Mouse (Mus musculus) heart, embryonic 14.5 days (tissue): ENCODE measurements around the gene Txndc12. TPM values are rescaled to one million over a fixed set of nuclear protein-coding genes. Genes with fewer than 3 reads are reported as not detected.

Experiments used
- ATAC-seq: fragments of 200-750 bp; cut with Nextera tagmentation; 2 replicates; pipeline ENCODE4 v1.8.0; 2017; ENCODE audit warnings: low read depth, moderate TSS enrichment; ENCODE audit not compliant: insufficient number of reproducible peaks, insufficient read depth, low FRiP score
- H3K27ac ChIP-seq, 2 experiments: fragments of 200-500 bp in 1 of 2; fragments of 300-500 bp in 1 of 2; sonication (generic) in 1 of 2; replicated peaks in 1 of 2; 2 replicates each; pipeline ENCODE4 v1.5.1; 2012 to 2014; ENCODE audit warnings: low read depth in 2 of 2, low read length in 2 of 2, control low read depth in 1 of 2, mild to moderate bottlenecking in 1 of 2, mixed read lengths in 1 of 2; ENCODE audit not compliant: control insufficient read depth in 1 of 2, insufficient read depth in 1 of 2
- H3K27me3 ChIP-seq: fragments of 300-500 bp; sonication (generic); 2 replicates; pipeline ENCODE4 v1.6.1; 2014; ENCODE audit warnings: mild to moderate bottlenecking, low read length, control low read depth; ENCODE audit not compliant: control insufficient read depth, insufficient read depth
- H3K36me3 ChIP-seq: fragments of 300-500 bp; sonication (generic); 2 replicates; pipeline ENCODE4 v1.6.1; 2014; ENCODE audit warnings: mild to moderate bottlenecking, control low read depth, low read length, mixed read lengths; ENCODE audit not compliant: control insufficient read depth, insufficient read depth
- H3K4me1 ChIP-seq, 2 experiments: fragments of 200-500 bp in 1 of 2; fragments of 300-500 bp in 1 of 2; sonication (generic) in 1 of 2; 2 replicates each; pipeline ENCODE4 v1.6.1; 2012 to 2014; ENCODE audit warnings: low read length in 2 of 2, control low read depth in 1 of 2, mixed read lengths in 1 of 2; ENCODE audit not compliant: control insufficient read depth in 2 of 2, insufficient read depth in 2 of 2
- H3K4me2 ChIP-seq: fragments of 300-500 bp; sonication (generic); 2 replicates; pipeline ENCODE4 v1.6.1; 2014; ENCODE audit warnings: mild to moderate bottlenecking, low read length
- H3K4me3 ChIP-seq, 2 experiments: fragments of 200-500 bp in 1 of 2; fragments of 300-500 bp in 1 of 2; sonication (generic) in 1 of 2; 2 replicates each; pipeline ENCODE4 v1.5.1; 2012 to 2014; ENCODE audit warnings: low read length in 2 of 2, mild to moderate bottlenecking in 2 of 2, control low read depth in 1 of 2, low read depth in 1 of 2, moderate library complexity in 1 of 2; ENCODE audit not compliant: control insufficient read depth in 1 of 2, insufficient read depth in 1 of 2
- H3K9ac ChIP-seq: fragments of 300-500 bp; sonication (generic); 2 replicates; pipeline ENCODE4 v1.6.1; 2014; ENCODE audit warnings: mild to moderate bottlenecking, low read length
- H3K9me3 ChIP-seq: fragments of 300-500 bp; sonication (generic); 2 replicates; pipeline ENCODE4 v1.6.1; 2016; ENCODE audit warnings: low read length, control low read depth; ENCODE audit not compliant: control insufficient read depth
- WGBS: fragments of 180-500 bp; shearing (Covaris S2); extraction: QIAGEN DNeasy Blood & Tissue Kit; methylation state at CpG from one replicate; pipeline ENCODE4 v1.1.7; 2014; 5-methylcytosine and 5-hydroxymethylcytosine counted together
- polyA plus RNA-seq: library from polyadenylated mRNA; unstranded; fragments of >200 nt; fragmentation: Nextera tagmentation; extraction: Ambion mirVana; gene quantifications from 2 replicates; pipeline ENCODE4 v1.2.1, GENCODE M21; 2014

The Txndc12 gene
- polyA plus RNA-seq, 1 experiment from 2014 or later: 130 TPM

DNA sequence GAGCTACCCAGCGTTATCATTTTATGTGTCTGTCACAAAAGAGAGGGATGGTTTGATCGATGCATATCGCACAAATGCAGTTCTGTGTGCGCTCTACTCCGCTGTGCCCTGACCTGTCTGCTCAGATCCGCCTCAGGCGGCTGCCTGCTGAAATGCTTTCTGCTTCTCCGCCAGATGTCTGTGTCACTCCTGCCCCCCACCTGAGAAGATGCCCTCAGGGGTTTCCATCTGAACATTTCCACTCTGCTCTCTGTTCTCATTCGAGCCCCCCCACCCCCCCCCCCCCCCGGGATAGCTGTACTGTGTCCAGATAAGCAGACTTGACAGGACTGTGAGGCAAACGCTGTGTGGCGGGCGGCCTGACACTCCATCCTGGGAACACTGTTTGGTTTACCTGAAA lies 49.4 kb downstream of the Txndc12 start:
- 0 out of 2 replicates have a peak, but pooled peaks cover 3% of the 10 kb centered on the region for H3K9me3 ChIP-seq
- H3K27ac ChIP-seq: no peak overlapping the region
- H3K4me3 ChIP-seq: no peak overlapping the region
- H3K27me3 ChIP-seq: peaks cover 10% of the 10 kb centered on the region
- no peak overlapping the region for H3K4me2 ChIP-seq
- peaks cover 5 to 7% of the 10 kb centered on the region in 2 experiments; a peak in 2 of 4 replicates for H3K4me1 ChIP-seq
- ATAC-seq: no peak
- no peak overlapping the region for H3K9ac ChIP-seq
- 40% methylated on average over 13 of the region's 13 CpGs for WGBS
- H3K36me3 ChIP-seq: no peaks in the 10 kb centered on the region

DNA sequence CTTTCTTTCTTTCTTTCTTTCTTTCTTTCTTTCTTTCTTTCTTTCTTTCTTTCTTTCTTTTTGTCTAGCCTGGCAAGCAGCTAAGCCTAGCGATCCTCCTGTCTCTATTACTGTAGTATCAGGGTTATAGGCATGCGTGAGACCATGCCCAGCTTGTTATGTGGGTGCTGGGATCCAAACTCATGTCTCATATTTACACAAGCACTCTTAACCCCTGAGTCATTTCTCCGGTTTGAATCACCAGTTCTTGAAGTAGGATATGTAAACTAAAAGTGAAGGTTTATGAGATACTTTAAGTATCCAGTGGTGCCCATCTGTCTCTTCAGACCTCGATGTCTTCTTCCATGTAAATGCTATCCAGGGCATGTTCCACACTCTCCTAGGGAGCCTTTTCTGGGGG lies 53.1 kb downstream of the Txndc12 start:
- 0 out of 2 replicates have a peak, but pooled peaks cover 3% of the 10 kb centered on the region for H3K9me3 ChIP-seq
- 82% methylated on average over 4 of the region's 4 CpGs for WGBS
- no peak overlapping the region for H3K4me2 ChIP-seq
- no peak for ATAC-seq
- H3K36me3 ChIP-seq: no peaks in the 10 kb centered on the region
- H3K4me1 ChIP-seq: no peaks in the 10 kb centered on the region
- no peak overlapping the region for H3K9ac ChIP-seq
- H3K4me3 ChIP-seq: no peak overlapping the region
- H3K27ac ChIP-seq: no peak overlapping the region
- H3K27me3 ChIP-seq: no peaks in the 10 kb centered on the region

GRCm38 (mm10) chr4:108890876-108891275 lies 56.5 kb downstream of the Txndc12 start:
- no peak overlapping the region for H3K4me3 ChIP-seq
- no peaks in the 10 kb centered on the region for H3K4me1 ChIP-seq
- H3K9ac ChIP-seq: no peak overlapping the region
- no peak for ATAC-seq
- 0 out of 2 replicates have a peak, but pooled peaks cover 3% of the 10 kb centered on the region for H3K9me3 ChIP-seq
- 87% methylated on average over 6 of the region's 6 CpGs for WGBS
- H3K27ac ChIP-seq: no peak overlapping the region
- H3K4me2 ChIP-seq: no peak overlapping the region
- H3K27me3 ChIP-seq: no peaks in the 10 kb centered on the region
- H3K36me3 ChIP-seq: no peaks in the 10 kb centered on the region

- H3K36me3 ChIP-seq: no peaks in the 10 kb centered on the region
- no peak overlapping the region for H3K27ac ChIP-seq
- H3K4me2 ChIP-seq: no peak overlapping the region
- no peak overlapping the region for H3K4me3 ChIP-seq
- no peak overlapping the region for H3K9ac ChIP-seq
- H3K4me1 ChIP-seq: no peaks in the 10 kb centered on the region
- H3K27me3 ChIP-seq: no peaks in the 10 kb centered on the region
- H3K9me3 ChIP-seq: no peaks in the 10 kb centered on the region
- 86% methylated on average over 7 of the region's 7 CpGs for WGBS
- ATAC-seq: no peak
These were observed 66.0 kb downstream of the Txndc12 start for GRCm38 (mm10) chr4:108900421-108900820.

DNA sequence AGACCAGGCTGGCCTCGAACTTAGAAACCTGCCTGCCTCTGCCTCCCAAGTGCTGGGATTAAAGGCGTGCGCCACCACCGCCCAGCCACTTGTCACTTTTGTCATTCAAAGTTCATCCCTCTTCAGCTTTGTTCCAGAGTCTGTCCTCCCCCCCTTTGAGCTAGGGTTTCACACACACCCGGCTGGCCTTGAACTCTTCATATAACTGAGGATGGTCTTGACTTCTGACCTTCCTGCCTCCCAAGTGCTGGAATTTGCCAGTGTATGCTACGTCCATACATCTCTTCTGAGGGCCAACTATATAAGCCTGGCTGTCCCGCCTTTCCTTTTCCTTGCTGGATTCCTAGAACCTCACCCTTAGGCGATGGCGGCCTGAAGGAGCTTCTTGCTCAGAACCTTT lies 68.5 kb downstream of the Txndc12 start:
- Histone ChIP-seq H3K36me3 (no peaks in the 10 kb centered on the region), H3K4me1 (peaks cover 0 to 19% of the 10 kb centered on the region in 2 experiments; a peak in 3 of 4 replicates), H3K27ac (no peak overlapping the region), H3K4me3 (no peak overlapping the region), H3K4me2 (no peak overlapping the region), H3K9me3 (no peaks in the 10 kb centered on the region), H3K9ac (no peak overlapping the region), H3K27me3 (no peaks in the 10 kb centered on the region)
- no peak for ATAC-seq
- WGBS: 88% methylated on average over 9 of the region's 9 CpGs

DNA sequence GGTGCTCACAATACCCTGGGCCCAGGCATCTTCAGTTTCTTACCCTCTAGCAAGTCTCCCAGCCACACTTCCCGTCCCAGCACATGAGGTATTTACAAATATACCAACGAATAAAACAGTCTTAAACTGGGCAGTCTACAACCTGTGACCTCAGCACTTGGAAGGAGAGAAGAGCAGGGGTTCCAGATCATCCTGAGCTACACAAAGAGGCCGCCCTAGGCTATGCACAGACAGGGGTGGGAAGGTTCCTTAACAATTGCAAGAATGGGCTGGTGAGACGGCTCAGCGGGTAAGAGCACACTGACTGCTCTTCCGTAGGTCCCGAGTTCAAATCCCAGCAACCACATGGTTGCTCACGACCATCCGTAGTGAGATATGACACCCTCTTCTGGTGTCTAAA lies 68.9 kb downstream of the Txndc12 start:
- Histone ChIP-seq H3K9ac (no peak overlapping the region), H3K9me3 (no peaks in the 10 kb centered on the region), H3K27me3 (no peaks in the 10 kb centered on the region), H3K27ac (no peak overlapping the region), H3K4me3 (no peak overlapping the region), H3K36me3 (no peaks in the 10 kb centered on the region), H3K4me1 (peaks cover 0 to 19% of the 10 kb centered on the region in 2 experiments), H3K4me2 (no peak overlapping the region)
- 92% methylated on average over 9 of the region's 9 CpGs for WGBS
- no peak for ATAC-seq

GRCm38 (mm10) chr4:108904076-108904475 lies 69.7 kb downstream of the Txndc12 start:
- H3K27me3 ChIP-seq: no peaks in the 10 kb centered on the region
- H3K9ac ChIP-seq: no peak overlapping the region
- no peak overlapping the region for H3K27ac ChIP-seq
- WGBS: 61% methylated on average over 6 of the region's 6 CpGs
- no peak for ATAC-seq
- H3K4me3 ChIP-seq: no peak overlapping the region
- H3K36me3 ChIP-seq: no peaks in the 10 kb centered on the region
- peaks cover 0 to 19% of the 10 kb centered on the region in 2 experiments for H3K4me1 ChIP-seq
- H3K9me3 ChIP-seq: no peaks in the 10 kb centered on the region
- no peak overlapping the region for H3K4me2 ChIP-seq

GRCm38 (mm10) chr4:108904790-108905189 lies 70.4 kb downstream of the Txndc12 start:
- Histone ChIP-seq H3K4me1 (peaks cover 0 to 19% of the 10 kb centered on the region in 2 experiments), H3K27me3 (no peaks in the 10 kb centered on the region), H3K36me3 (no peaks in the 10 kb centered on the region), H3K4me2 (no peak overlapping the region), H3K9ac (no peak overlapping the region), H3K27ac (no peak overlapping the region), H3K4me3 (no peak overlapping the region), H3K9me3 (no peaks in the 10 kb centered on the region)
- 73% methylated on average over 10 of the region's 10 CpGs for WGBS
- ATAC-seq: no peak
